Mouse (Mus musculus) Muller cell, postnatal 12 days (primary cell): ENCODE results near the gene Hist1h2bh.
"Not testable (repeated sequence)": the region's sequence is repeated elsewhere in the genome, so short reads cannot be mapped to it uniquely, and the experiment has no call there.

Source experiments
- DNase-seq: peaks from one replicate; pipeline ENCODE4 v3.0.0-alpha.2; 2015; ENCODE audit errors: inconsistent ontology term

Gene Hist1h2bh

DNA sequence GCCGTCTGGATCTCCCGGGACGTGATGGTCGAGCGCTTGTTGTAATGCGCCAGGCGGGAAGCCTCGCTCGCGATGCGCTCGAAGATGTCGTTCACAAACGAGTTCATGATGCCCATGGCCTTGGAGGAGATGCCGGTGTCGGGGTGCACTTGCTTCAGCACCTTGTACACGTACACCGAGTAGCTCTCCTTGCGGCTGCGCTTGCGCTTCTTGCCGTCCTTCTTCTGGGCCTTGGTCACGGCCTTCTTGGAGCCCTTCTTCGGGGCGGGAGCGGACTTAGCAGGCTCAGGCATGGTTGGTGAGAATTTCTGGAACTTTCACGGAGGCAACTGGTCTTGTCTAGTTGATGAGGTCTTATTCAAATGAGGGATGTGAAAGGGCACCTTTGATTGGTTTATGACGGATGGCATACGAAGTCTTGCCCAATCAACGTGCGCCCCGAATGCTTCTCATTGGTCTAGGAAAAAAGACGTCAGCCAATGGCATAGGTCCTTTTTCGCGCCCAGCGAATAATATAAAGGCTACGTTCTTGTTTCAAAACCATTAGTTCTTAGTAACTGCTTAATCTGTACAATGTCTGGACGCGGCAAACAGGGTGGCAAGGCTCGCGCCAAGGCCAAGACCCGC is 30.8 kb upstream of the Hist1h2bh start, which contains the start of the genes Hist1h2bf and Hist1h2ad:
Gene Hist1h2bf, minus strand, starts transcription at position 299 of the 627 bp plus-strand sequence.
Gene Hist1h2ad, plus strand, starts transcription at position 484 of the 627 bp plus-strand sequence.
- peak; percentile 98 for DNase-seq

DNA sequence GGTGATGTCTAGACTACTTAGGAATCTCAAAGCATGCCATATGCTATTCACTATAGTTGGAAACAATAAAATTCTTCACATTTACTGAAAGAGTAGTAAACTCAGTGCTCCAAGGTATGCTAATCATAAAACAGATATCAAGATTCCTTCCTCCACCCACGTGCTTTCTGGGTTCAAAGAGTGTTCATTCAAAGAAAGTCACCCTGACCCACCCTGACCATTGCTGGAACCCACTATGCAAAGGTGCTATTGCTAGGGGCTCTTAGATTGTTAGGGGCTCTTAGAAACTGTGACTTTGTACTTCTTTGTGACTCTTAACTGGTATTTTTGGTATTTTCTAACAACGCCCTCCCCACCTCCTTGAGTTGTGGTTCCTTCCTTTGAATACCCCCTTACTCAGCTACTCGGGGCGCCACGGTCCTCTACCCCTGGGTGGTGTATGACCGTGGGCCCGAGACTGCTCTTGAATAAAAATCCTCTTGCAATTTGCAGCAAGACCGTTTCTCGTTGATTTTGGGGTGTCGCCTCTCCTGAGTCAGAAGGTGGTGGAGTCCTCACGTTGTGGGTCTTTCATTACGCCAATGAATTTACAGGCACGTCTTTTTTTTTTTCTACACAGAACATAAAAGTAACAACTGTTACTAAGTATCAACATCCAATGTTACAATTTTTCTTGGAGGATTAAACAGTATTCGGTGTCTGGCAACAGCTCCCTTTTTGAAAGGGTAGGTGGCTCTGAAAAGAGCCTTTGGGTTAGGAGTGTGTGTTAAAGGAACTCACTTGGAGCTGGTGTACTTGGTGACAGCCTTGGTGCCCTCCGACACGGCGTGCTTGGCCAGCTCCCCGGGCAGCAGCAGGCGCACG is 30.1 kb upstream of the Hist1h2bh start:
- not testable (repeated sequence) for DNase-seq

DNA sequence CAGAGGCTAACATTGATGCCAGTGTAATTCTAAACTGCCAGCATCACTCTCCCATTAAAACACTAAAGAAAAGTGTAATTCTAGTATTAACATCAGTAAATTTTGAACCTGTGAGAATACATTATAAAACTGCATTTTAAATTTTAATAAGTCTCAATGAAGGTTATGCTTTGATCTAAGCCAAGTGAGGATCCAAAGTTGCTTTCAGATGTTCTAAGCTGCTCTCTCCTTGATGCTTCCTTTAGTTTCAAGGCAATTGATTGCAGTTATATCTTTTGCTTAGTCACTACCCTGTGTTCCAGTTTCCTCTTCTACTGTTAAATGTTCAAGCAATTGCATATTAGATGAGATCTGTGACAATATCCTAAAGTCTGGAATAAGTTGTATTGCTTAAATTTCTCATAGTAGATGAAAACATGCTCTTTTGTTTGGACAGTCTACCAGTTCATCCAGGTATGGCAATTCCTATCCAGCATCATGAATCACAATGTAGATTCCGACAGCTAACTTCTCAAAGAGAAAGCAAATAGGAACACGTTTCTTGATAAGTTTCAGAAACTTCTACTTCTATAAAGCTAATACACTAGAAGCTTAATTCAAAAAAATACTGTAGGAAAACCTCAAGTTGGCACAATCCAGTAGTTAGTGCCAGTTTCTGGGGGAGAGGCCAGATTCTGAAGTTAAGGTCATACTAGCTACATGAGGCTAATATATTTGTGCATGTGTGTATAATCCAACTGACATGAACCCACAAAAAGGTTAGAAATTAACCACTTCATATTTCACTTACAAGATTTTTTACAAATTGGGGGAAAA is 29.2 kb upstream of the Hist1h2bh start:
- DNase-seq: no peak

DNA sequence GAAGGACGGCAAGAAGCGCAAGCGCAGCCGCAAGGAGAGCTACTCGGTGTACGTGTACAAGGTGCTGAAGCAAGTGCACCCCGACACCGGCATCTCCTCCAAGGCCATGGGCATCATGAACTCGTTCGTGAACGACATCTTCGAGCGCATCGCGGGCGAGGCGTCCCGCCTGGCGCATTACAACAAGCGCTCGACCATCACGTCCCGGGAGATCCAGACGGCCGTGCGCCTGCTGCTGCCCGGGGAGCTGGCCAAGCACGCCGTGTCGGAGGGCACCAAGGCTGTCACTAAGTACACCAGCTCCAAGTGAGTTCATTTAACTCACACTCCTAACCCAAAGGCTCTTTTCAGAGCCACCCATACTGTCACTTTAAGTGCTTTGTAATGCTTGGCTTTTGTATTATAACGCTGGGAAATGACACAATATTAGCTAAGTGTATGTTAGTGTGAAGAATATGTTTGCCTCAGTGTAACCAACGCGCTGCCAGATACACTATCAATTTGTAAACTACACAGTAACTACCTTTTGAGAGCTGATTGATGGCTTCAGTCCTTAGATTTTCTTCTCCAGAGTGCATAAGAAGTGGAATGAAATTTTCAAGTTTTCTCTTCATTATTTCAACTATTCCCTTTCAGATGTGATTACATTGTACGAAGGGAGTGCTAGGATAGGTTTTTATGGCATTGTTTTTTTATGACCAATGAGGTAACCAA is 28.5 kb upstream of the Hist1h2bh start:
- not testable (repeated sequence) for DNase-seq

DNA sequence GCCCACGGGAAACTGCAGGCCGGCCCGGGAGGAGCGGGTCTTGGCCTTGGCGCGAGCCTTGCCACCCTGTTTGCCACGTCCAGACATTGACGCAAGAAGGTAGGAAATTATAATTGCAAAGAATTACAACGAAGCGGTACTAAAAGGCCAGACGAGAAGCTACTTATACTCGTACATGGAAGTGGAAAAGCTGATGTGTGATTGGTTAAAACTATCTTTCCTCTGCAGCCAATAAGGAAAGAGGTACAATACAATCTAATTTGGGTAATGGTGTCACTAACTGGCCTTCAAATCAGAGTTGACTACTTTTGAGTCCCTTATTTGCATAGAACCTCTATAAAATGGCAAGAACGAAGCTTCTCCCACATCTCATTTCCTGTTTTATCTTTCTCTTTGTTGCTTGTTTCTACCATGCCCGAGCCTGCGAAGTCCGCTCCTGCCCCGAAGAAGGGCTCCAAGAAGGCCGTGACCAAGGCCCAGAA is 27.9 kb upstream of the Hist1h2bh start, which contains the start of the genes Hist1h2ae and Hist1h2bg:
Gene Hist1h2ae, minus strand, starts transcription at position 199 of the 482 bp plus-strand sequence.
Gene Hist1h2bg, plus strand, starts transcription at position 375 of the 482 bp plus-strand sequence.
- peak; percentile 96 for DNase-seq

DNA sequence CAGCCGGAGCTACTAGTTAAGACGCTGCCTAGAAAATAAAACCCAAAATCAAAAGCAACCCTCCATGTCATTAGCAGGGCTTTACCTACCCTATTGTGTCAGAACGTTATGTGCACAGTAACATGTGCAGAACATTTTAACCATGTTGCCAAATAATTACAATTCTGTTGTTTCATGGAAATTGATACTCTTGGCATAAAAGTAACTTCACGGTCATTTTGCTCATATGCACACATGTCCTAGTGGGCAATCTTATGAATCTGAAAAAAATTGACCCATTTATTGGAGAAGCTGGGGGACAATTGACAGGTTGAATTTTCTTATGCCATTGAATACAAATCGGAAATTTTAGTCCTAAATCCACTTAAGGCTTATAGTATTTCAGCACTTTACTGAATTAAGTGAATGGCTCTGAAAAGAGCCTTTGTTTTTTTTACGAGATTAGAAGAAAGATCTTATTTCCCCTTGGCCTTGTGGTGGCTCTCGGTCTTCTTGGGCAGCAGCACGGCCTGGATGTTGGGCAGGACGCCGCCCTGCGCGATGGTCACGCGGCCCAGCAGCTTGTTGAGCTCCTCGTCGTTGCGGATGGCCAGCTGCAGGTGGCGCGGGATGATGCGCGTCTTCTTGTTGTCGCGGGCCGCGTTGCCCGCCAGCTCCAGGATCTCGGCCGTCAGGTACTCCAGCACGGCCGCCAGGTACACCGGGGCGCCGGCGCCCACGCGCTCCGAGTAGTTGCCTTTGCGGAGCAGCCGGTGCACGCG is 27.2 kb upstream of the Hist1h2bh start:
- DNase-seq: not testable (repeated sequence)

DNA sequence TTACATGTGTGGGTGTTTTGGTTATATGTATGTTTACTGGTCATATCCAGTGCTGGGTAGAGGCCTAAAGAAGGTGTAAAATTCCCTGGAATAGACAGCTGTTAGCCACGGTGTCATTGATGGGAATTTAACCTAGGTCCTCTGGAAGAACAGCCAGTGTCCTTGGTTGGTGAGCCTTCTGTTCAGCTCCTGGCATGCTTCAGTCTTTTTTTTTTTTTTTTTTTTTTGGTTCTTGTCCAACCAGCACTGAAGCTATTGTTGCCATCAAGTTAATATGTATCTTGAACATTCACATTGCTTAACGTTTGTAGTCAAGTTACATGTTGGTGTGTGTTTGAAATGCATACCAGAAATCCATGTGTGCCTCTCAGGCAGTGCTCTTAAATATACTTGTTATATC is 21.3 kb upstream of the Hist1h2bh start:
- no peak for DNase-seq

DNA sequence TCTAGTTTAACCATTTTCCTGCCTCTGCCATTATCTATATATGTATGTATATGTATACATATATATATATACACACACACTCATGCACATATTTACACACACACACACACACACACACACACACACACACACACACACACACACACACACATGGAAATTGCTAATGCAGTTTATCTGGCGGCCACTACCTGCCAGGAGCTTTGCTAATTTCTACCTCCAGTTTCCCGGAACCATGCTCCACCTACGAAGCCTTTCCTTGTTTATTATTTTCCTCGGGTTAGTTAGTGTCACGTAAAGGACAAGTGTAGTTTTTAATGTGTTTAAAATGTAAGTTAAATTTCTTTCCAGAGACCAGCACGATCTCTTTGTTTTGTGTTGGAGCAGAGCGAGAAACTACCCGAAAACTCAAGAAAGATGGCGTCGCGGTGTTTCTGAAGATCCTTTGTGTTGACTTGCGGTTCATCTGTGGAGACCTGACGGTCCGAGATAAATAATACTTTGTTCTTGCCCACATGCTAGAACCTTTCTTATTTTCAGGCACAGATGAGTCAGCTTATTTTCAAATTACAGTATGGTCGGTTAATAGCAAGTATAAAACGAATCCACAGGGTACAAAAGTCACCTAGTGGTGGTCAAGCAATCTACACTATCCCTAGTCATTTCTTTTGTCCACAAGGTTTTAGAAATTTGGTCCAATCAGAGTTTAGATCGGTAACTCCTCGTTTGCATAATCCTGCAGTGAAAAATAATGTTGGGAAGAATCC is 19.7 kb upstream of the Hist1h2bh start:
- peak; percentile 85 for DNase-seq

DNA sequence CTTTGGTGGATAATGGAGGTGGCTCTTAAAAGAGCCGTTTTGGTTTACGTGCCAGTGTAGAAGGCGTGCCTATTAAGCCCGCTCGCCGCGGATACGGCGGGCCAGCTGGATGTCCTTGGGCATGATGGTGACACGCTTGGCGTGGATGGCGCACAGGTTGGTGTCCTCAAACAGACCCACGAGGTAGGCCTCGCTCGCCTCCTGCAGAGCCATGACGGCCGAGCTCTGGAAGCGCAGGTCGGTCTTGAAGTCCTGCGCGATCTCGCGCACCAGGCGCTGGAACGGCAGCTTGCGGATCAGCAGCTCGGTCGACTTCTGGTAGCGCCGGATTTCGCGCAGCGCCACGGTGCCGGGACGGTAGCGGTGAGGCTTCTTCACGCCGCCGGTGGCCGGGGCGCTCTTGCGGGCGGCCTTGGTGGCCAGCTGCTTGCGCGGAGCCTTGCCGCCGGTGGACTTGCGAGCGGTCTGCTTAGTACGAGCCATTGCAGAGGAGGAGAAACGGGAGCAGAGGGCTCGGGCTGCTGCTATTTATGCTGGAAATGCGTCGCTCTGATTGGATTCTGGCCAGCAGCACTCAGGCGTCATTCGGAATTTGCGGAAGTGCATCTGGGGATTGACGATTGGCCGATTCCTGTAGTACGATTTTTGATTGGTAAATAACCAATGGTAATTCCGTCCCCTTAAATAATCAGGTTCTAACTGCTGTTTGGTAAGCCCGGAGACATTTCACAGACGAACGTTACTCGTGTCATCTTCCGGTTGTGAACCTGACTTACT is 18.9 kb upstream of the Hist1h2bh start, which contains the start of gene Hist1h3e:
Gene Hist1h3e, minus strand, starts transcription at position 487 of the 777 bp plus-strand sequence.
- peak; percentile 95 for DNase-seq

DNA sequence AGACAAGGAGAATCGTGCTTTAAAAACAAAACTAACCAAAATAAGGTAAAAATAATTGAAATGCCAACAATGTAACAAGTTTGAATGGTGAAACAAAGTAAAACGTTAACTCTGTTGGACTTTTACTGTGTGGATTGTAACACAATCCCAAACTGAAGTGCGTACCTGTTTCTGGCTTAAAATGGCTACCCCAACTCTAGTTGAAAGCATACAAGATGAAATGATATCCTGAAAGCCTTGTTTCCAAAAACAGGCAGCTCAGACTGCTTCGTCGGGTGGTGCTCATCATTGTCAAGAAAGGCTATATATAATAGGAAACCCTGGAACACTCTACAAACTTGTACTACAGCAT is 18.3 kb upstream of the Hist1h2bh start:
- DNase-seq: not testable (repeated sequence)

DNA sequence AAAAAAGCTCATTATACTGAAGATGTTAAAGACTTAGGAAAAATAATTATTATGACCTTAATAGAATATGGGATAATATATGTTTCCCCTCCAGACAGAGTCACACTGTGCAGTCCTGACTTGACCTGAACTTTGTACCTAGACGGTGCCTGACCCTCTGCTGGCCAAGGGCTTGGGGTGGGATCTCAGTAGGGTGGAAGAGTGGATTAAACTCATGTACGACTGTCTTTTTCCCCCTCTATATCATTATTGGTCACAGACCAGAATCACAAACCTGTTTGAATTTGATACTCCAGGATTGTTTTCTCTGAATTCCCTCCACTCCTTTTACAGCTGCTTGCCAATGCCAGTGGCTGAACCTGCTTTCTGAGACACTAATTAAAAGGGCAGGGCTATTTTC is 17.5 kb upstream of the Hist1h2bh start:
- DNase-seq: not testable (repeated sequence)

DNA sequence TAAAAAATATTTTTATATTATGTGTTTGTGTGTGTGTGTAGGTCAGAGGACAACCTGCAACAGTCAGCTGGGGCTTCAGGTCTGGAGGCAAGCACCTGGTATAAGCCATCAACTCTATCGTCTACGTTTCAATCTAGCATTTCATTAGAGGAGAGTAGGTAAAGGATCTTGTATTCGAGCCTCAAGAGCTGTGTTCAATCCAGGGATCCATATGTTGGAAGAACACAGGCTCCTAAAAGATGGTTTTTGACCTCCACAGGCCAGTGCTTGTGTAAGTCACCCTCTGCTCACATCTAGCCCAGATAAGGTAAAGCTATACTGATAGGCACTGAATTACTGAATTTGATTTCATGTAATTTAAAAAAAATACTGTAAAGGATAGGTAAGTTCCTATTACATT is 13.7 kb upstream of the Hist1h2bh start:
- no peak for DNase-seq

DNA sequence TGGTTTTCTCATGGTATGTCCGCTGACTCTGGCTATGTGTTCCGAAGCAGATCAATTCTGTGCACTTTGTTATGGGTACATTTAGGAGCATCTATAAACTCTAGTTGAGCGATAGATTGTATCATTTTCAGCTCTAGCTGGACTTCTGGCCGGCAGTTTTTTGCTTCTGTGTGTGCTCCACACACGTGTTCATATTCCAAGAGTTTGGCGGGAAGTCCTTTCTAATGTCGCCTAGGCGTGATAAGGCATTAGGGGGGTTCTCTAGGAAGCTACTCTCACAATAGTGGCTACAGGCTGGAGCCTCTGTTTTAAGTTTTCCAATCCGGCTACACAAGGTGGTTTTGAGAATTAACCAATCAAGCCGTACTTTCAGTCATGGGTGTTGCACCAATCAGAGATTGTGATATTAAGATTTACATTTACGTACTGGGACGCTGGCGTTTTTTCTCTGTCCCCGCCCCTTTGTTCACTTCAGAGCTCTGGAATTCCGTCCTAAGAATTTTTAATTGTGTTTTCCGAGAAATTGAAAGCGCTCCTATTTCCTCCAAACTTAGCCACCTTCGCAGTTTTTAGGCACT is 12.7 kb upstream of the Hist1h2bh start:
- DNase-seq: peak; percentile 86

DNA sequence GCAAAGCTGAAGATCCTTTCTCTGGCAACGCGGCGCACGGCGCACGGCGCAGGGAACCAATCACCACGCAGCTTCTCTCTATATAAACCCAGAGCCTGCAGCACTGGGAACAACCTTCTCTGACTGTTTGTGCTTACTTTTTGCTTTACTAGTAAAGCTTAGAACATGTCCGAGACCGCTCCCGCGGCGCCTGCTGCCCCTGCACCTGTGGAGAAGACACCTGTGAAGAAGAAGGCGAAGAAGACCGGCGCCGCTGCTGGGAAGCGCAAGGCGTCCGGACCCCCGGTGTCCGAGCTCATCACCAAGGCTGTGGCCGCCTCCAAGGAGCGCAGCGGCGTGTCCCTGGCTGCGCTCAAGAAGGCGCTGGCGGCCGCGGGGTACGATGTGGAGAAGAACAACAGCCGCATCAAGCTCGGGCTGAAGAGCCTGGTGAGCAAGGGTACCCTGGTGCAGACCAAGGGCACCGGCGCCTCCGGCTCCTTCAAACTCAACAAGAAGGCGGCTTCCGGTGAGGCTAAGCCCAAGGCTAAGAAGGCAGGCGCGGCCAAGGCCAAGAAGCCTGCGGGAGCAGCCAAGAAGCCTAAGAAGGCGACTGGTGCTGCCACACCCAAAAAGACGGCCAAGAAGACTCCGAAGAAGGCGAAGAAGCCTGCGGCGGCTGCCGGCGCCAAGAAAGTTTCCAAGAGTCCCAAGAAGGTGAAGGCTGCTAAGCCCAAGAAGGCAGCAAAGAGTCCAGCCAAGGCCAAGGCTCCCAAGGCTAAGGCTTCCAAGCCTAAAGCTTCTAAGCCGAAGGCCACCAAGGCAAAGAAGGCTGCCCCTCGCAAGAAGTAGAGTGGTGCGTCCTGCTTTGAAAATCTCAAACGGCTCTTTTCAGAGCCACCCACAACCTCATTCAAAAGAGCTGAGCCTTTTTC is 12.0 kb upstream of the Hist1h2bh start:
- peak; percentile 78 for DNase-seq

DNA sequence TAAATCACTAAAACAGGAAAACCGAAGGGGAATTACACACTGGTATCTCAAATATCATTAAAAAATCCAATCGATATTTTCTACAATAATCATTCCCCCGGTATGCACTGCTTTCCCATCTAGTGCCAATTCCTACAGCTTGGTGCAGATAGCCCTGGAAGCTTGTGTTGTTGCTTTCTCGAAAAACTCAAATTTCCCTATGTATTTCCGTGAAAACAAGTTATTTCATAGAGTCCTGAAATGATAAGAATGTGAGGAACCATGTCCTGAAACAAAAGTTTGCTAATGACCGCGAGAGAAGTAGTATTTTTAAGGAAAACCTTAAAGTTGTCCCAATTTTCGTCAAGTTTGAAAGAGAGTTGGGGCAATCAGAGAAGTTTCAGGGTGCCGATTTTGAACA is 11.2 kb upstream of the Hist1h2bh start:
- DNase-seq: no peak

DNA sequence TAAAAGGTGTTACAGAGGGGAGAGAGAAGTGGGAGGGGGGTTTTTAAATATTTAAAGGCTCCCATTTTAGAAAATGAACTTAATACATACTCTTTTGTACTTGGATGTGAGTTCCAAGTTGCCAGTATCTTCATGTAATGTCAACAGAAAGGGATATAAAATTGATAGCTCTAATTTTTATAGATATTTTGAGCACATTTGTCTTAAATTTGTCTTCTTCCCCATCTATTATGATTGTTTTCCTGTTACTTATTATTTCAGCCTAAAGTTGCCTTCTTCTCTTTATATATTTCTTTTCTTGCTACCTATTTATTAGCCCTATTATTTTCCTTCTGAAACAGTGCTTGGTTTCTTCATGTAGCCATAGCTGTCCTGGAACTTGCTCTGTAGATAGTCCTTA is 9.8 kb upstream of the Hist1h2bh start, which contains the start of gene Hist1h1d:
Gene Hist1h1d, plus strand, starts transcription at position 301 of the 400 bp plus-strand sequence.
- no peak for DNase-seq
